Mouse (Mus musculus) ES-Bruce4 (cell line): ENCODE results near the gene Med19.

ENCODE experiments used
- CTCF ChIP-seq: IDR thresholded peaks from one replicate; pipeline ENCODE4 v1.8.1; 2011; ENCODE audit warnings: low read depth, low read length
- POLR2A ChIP-seq: IDR thresholded peaks from one replicate; pipeline ENCODE4 v1.8.1; 2011; ENCODE audit warnings: low read length; ENCODE audit not compliant: insufficient read depth

DNA sequence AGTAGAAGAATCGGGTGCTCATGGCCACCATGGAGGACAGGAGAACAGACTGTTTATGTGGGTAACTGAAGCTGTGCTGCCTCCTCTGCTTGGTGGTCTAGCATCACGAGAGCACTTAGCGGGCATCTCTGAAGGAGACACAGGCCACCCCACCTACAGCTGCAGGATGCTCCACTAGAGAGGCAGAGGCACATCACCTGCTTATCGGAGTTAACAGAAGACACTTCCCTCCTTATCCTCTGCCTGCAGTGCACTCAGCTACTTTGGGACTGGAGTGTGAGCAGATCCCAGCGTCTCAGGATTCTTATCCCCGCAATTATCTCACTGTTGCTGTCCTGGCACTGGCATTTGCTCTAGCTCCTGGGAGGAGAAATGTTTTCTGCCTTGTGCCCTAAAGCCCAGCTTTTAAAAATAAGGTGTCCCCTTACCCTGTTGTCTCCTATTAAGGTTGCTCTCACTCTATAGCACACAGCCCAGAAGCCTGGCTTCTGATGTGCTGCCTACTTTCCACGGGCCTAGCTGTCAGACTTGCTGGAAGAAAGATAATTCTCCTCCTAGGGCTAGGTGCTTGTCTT lies 57.2 kb downstream of the Med19 start:
- TF ChIP-seq CTCF (no peak), POLR2A (no peak)
